Mouse (Mus musculus): ENCODE results near the gene Tmem132c. TPM values are rescaled to one million over a fixed set of nuclear protein-coding genes. Genes with fewer than 3 reads are reported as not detected.

Gene Tmem132c
- polyA plus RNA-seq, 1 experiment, result 13.8 TPM

DNA sequence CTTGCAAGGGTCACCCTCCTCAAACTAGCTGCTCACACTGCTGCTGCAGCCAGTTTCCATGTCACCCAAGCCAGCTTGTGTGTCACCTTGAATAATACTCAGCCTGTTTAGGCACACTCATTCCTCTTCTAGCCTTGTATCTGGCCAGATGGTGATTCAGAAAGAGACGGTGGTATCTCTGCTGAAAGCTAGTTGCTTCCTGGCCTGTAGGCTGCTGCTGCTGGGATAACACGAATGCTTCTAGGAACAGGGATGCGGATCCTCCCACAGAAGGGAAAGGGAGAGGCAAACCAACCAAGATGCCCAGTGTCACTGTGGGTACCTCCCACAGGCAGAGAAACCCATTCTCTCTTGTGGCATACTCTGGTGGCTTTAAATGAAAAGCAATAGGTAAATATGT, 134.0 kb downstream of the Tmem132c start:
- no peak for DNase-seq

DNA sequence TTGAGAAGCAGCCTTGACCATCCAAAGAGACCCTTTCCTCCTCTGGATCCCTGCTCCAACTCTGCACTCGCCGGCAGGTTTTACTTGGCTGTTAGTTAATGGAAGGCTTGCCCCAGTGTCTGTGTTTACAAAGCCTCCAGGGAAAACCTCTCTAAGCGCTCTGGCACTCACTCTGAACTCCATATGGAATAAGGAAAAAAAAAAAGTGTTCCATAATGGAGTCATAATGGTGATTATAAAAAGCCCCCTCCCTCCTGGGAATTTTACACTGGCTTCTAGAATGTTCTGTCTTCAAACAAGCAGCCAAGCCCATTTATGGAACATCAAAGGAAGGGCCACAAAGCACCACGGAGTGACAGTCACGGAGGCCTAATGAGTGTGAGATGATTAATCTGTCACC, 136.9 kb downstream of the Tmem132c start:
- no peak for TF ChIP-seq POLR2A (IDR thresholded peaks at IDR 0.05; ENCODE audit: borderline replicate concordance, extremely low read depth, low read depth, low read length)
- no peak for TF ChIP-seq CTCF (IDR thresholded peaks at IDR 0.05; ENCODE audit: insufficient read depth, low read length)
- 37% methylated on average over 5 of the region's 5 CpGs for WGBS
- DNase-seq, result no peak
- H3K4me1 ChIP-seq (ENCODE audit: control insufficient read depth, insufficient read depth, low read length), result no peaks in the 10 kb centered on the region
- H3K4me3 ChIP-seq (replicated peaks; ENCODE audit: extremely low read depth, low read depth, low read length), result no peak overlapping the region

More for the DNA sequence above, 134.0 kb downstream of the Tmem132c start:
- 85% methylated on average over 3 of the region's 3 CpGs for WGBS
- TF ChIP-seq CTCF (IDR thresholded peaks at IDR 0.05; ENCODE audit: insufficient read depth, low read length) (no peak), POLR2A (IDR thresholded peaks at IDR 0.05; ENCODE audit: borderline replicate concordance, extremely low read depth, low read depth, low read length) (no peak)
- no peak overlapping the region for H3K4me3 ChIP-seq (replicated peaks; ENCODE audit: extremely low read depth, low read depth, low read length)
- H3K4me1 ChIP-seq (ENCODE audit: control insufficient read depth, insufficient read depth, low read length), result no peaks in the 10 kb centered on the region

DNA sequence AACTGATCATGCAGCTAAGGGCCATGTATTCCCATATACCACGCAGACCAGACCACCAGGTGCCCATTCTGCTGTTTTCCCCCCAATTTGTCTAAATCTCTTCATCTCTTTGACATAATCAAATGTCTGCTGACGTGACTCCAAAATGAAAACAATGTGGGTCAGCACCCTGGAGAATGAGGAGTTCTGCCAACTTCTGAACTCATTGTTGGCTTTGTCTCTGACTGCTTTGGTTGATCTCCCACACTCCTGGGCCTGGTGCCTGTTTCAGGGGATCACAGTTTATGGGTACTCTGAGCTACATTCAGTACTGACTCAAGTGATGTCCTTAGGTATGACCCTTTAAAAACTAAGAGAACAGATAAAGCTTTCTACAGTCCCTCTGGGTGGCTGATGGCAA, 137.7 kb downstream of the Tmem132c start:
- Histone ChIP-seq H3K4me1 (ENCODE audit: control insufficient read depth, insufficient read depth, low read length) (no peaks in the 10 kb centered on the region), H3K4me3 (replicated peaks; ENCODE audit: extremely low read depth, low read depth, low read length) (no peak overlapping the region)
- no peak for DNase-seq
- WGBS, result 52% methylated on average over 2 of the region's 2 CpGs
- TF ChIP-seq POLR2A (IDR thresholded peaks at IDR 0.05; ENCODE audit: borderline replicate concordance, extremely low read depth, low read depth, low read length) (no peak), CTCF (IDR thresholded peaks at IDR 0.05; ENCODE audit: insufficient read depth, low read length) (no peak)

- 52% methylated on average over 4 of the region's 4 CpGs for WGBS
- Histone ChIP-seq H3K4me3 (replicated peaks; ENCODE audit: extremely low read depth, low read depth, low read length) (no peak overlapping the region), H3K4me1 (ENCODE audit: control insufficient read depth, insufficient read depth, low read length) (no peaks in the 10 kb centered on the region)
- DNase-seq, result no peak
- TF ChIP-seq CTCF (IDR thresholded peaks at IDR 0.05; ENCODE audit: insufficient read depth, low read length) (no peak), POLR2A (IDR thresholded peaks at IDR 0.05; ENCODE audit: borderline replicate concordance, extremely low read depth, low read depth, low read length) (no peak)
These were observed 139.6 kb downstream of the Tmem132c start for GRCm38 (mm10) chr5:127381216-127381615.

- H3K4me3 ChIP-seq (replicated peaks; ENCODE audit: extremely low read depth, low read depth, low read length), result no peak overlapping the region
- TF ChIP-seq POLR2A (IDR thresholded peaks at IDR 0.05; ENCODE audit: borderline replicate concordance, extremely low read depth, low read depth, low read length) (no peak), CTCF (IDR thresholded peaks at IDR 0.05; ENCODE audit: insufficient read depth, low read length) (no peak)
- 67% methylated on average over 5 of the region's 5 CpGs for WGBS
- no peaks in the 10 kb centered on the region for H3K4me1 ChIP-seq (ENCODE audit: control insufficient read depth, insufficient read depth, low read length)
- no peak for DNase-seq
These were observed 141.0 kb downstream of the Tmem132c start for GRCm38 (mm10) chr5:127382571-127382970.

GRCm38 (mm10) chr5:127391187-127391586, 149.6 kb downstream of the Tmem132c start:
- Histone ChIP-seq H3K4me3 (replicated peaks; ENCODE audit: extremely low read depth, low read depth, low read length) (no peak overlapping the region), H3K4me1 (ENCODE audit: control insufficient read depth, insufficient read depth, low read length) (no peaks in the 10 kb centered on the region)
- 94% methylated on average over 5 of the region's 5 CpGs for WGBS
- no peak for DNase-seq
- TF ChIP-seq POLR2A (IDR thresholded peaks at IDR 0.05; ENCODE audit: borderline replicate concordance, extremely low read depth, low read depth, low read length), result no peak
- no peak for TF ChIP-seq CTCF (IDR thresholded peaks at IDR 0.05; ENCODE audit: insufficient read depth, low read length)

DNA sequence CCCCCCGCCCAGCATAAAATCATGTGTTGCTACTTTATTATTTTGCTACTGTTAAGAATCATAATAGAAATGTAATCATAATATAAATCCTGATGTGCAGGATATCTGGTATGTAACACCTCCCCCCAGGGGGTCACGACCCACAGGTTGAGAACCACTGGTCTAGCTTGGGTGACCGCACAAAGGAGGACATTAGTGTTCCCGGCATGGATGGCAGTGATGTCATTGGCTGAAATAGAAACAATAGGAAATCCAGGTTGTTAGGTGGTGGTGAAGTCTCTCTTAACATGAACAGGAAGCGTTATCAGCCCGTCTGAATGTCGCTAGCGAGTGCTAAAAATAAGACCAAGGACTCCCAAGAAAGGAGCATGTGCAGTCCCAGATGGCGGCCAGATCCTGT, 155.3 kb downstream of the Tmem132c start:
- Histone ChIP-seq H3K4me1 (ENCODE audit: control insufficient read depth, insufficient read depth, low read length) (no peaks in the 10 kb centered on the region), H3K4me3 (replicated peaks; ENCODE audit: extremely low read depth, low read depth, low read length) (no peak overlapping the region)
- TF ChIP-seq CTCF (IDR thresholded peaks at IDR 0.05; ENCODE audit: insufficient read depth, low read length) (no peak), POLR2A (IDR thresholded peaks at IDR 0.05; ENCODE audit: borderline replicate concordance, extremely low read depth, low read depth, low read length) (no peak)
- WGBS, result 54% methylated on average over 9 of the region's 9 CpGs
- DNase-seq, result no peak

DNA sequence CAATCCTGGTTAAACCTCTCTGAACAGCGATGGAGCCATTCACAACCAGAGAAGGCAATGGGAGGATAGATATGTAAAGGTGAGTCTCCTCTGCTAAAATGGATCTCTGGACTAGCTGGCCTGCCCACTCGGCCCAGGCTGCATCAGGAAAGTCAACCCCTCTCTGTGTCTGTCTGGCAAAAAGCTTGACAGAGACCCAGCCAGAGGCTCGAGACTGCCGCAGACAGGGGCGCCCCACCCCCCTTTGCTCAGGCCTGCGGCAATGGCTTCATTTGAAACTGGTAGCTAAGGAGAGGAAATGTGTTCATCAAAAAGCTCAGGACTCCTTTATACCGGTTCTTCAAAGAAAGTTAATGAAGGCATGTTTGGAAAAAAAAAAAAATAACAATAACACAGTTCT, 156.4 kb downstream of the Tmem132c start:
- TF ChIP-seq POLR2A (IDR thresholded peaks at IDR 0.05; ENCODE audit: borderline replicate concordance, extremely low read depth, low read depth, low read length) (no peak), CTCF (IDR thresholded peaks at IDR 0.05; ENCODE audit: insufficient read depth, low read length) (no peak)
- no peak for DNase-seq
- no peak overlapping the region for H3K4me3 ChIP-seq (replicated peaks; ENCODE audit: extremely low read depth, low read depth, low read length)
- 32% methylated on average over 7 of the region's 7 CpGs for WGBS
- H3K4me1 ChIP-seq (ENCODE audit: control insufficient read depth, insufficient read depth, low read length), result no peaks in the 10 kb centered on the region

DNA sequence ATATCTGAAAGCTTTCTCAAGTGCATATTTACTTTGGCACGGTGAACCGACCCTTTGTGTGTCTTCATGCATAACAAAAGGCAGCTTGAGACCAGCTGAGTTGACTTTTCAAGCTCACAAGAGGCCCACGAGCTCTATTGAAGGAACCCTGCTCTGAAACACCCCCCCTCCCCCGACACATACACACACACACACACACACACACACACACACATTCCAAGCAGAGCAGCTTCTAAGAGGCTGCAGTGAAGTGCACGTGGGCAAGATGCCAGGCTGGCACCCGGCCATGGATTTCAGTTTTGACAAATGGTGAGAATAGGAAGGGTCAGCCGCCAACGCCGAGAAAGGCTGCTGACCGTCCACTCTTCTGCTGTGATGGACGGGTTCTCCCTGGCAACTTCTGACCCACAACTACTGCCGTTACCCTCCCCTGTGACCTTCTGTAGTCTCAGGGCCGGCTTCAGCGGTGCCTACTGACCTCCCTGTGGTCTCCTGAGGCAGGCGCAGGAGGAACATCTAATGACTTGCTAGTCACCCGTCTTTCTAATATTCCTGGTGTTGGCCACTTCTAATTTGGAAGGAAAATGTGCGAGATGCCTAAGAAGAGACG, 163.9 kb downstream of the Tmem132c start:
- 16% methylated on average over 18 of the region's 18 CpGs for WGBS
- Histone ChIP-seq H3K4me3 (replicated peaks; ENCODE audit: extremely low read depth, low read depth, low read length) (no peak overlapping the region), H3K4me1 (ENCODE audit: control insufficient read depth, insufficient read depth, low read length) (peaks cover 6% of the 10 kb centered on the region)
- DNase-seq, result peak; percentile 76
- TF ChIP-seq POLR2A (IDR thresholded peaks at IDR 0.05; ENCODE audit: borderline replicate concordance, extremely low read depth, low read depth, low read length) (no peak), CTCF (IDR thresholded peaks at IDR 0.05; ENCODE audit: insufficient read depth, low read length) (no peak)

GRCm38 (mm10) chr5:127406014-127406655, 164.5 kb downstream of the Tmem132c start:
- H3K4me3 ChIP-seq (replicated peaks; ENCODE audit: extremely low read depth, low read depth, low read length), result no peak overlapping the region
- 22% methylated on average over 9 of the region's 9 CpGs for WGBS
- no peak for DNase-seq
- TF ChIP-seq CTCF (IDR thresholded peaks at IDR 0.05; ENCODE audit: insufficient read depth, low read length), result no peak
- TF ChIP-seq POLR2A (IDR thresholded peaks at IDR 0.05; ENCODE audit: borderline replicate concordance, extremely low read depth, low read depth, low read length), result no peak
- peaks cover 6% of the 10 kb centered on the region for H3K4me1 ChIP-seq (ENCODE audit: control insufficient read depth, insufficient read depth, low read length)
